Mouse (Mus musculus): Measurements from ENCODE around the gene Suox.

GRCm38 (mm10) chr10:128705317-128705693, 31.4 kb upstream of the Suox start:
- no peak for TF ChIP-seq CTCF (IDR thresholded peaks at IDR 0.05; ENCODE audit: low read depth)
- TF ChIP-seq EP300 (IDR thresholded peaks at IDR 0.05; ENCODE audit: low read depth), result no peak
